Mouse (Mus musculus) limb, embryonic 12.5 days (tissue): ENCODE results near the gene Nceh1. TPM values are rescaled to one million over a fixed set of nuclear protein-coding genes. Genes with fewer than 3 reads are reported as not detected.

Experiments
- ATAC-seq: fragments of 200-750 bp; cut with Nextera tagmentation; 2 replicates; pipeline ENCODE4 v1.8.0; 2017; ENCODE audit warnings: low read depth, moderate TSS enrichment; ENCODE audit not compliant: insufficient number of reproducible peaks, insufficient read depth, low FRiP score, low TSS enrichment
- H3K27ac ChIP-seq: fragments of 300-500 bp; sonication (generic); 2 replicates; pipeline ENCODE4 v1.5.1; 2016; ENCODE audit warnings: mild to moderate bottlenecking, moderate library complexity
- H3K27me3 ChIP-seq: fragments of 300-500 bp; sonication (generic); 2 replicates; pipeline ENCODE4 v1.6.1; 2016; ENCODE audit warnings: mild to moderate bottlenecking, moderate library complexity
- H3K36me3 ChIP-seq: fragments of 300-500 bp; sonication (generic); 2 replicates; pipeline ENCODE4 v1.6.1; 2016; ENCODE audit warnings: mild to moderate bottlenecking, moderate library complexity
- H3K4me1 ChIP-seq: fragments of 300-500 bp; sonication (generic); replicated peaks from 2 replicates; pipeline ENCODE4 v1.6.1; 2016
- H3K4me2 ChIP-seq: fragments of 300-500 bp; sonication (generic); 2 replicates; pipeline ENCODE4 v1.6.1; 2016; ENCODE audit warnings: mild to moderate bottlenecking, moderate library complexity
- H3K4me3 ChIP-seq: fragments of 300-500 bp; sonication (generic); replicated peaks from 2 replicates; pipeline ENCODE4 v1.5.1; 2016; ENCODE audit warnings: mild to moderate bottlenecking
- H3K9ac ChIP-seq: fragments of 300-500 bp; sonication (generic); replicated peaks from 2 replicates; pipeline ENCODE4 v1.6.1; 2016; ENCODE audit warnings: mild to moderate bottlenecking, moderate library complexity
- H3K9me3 ChIP-seq: fragments of 300-500 bp; sonication (generic); 2 replicates; pipeline ENCODE4 v1.6.1; 2016; ENCODE audit warnings: mild to moderate bottlenecking, moderate library complexity
- WGBS: fragments of 180-500 bp; shearing (Covaris S2); methylation state at CpG from one replicate; pipeline ENCODE4 v1.1.7; 2016; 5-methylcytosine and 5-hydroxymethylcytosine counted together
- polyA plus RNA-seq: library from polyadenylated mRNA; unstranded; fragments of >200 nt; fragmentation: Nextera tagmentation; extraction: Ambion mirVana; gene quantifications from 2 replicates; pipeline ENCODE4 v1.2.1, GENCODE M21; 2016

The Nceh1 gene
- polyA plus RNA-seq, 1 experiment from 2014 or later = 3.0 TPM

DNA sequence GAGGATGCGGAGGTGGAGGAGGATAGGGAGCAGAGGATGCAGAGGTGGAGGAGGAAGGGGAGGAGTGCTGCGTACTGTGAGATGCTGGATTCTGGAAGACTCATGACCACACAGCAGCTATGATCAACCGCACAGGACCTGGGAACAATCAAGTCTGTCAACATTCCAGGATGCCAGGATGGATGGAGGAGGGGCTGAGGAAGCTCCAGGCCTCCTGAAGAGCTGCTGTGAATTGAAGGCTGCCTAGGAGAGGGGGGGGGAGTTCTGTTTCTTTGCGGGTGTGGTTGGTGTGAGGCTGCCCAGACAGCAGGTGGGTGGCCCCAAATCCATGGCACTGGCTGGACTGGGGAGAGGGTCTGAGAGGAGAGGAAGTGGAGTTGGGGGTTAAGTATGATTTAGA lies 23.9 kb upstream of the Nceh1 start:
- ATAC-seq = no peak
- H3K27me3 ChIP-seq = no peaks in the 10 kb centered on the region
- no peaks in the 10 kb centered on the region for H3K36me3 ChIP-seq
- 44% methylated on average over 4 of the region's 4 CpGs for WGBS
- H3K4me1 ChIP-seq = peaks cover 11% of the 10 kb centered on the region; the same call in 1 of the 2 replicates
- no peak overlapping the region for H3K4me2 ChIP-seq
- H3K9me3 ChIP-seq = no peaks in the 10 kb centered on the region
- no peak overlapping the region for H3K4me3 ChIP-seq
- no peak overlapping the region for H3K9ac ChIP-seq
- H3K27ac ChIP-seq = no peak overlapping the region

DNA sequence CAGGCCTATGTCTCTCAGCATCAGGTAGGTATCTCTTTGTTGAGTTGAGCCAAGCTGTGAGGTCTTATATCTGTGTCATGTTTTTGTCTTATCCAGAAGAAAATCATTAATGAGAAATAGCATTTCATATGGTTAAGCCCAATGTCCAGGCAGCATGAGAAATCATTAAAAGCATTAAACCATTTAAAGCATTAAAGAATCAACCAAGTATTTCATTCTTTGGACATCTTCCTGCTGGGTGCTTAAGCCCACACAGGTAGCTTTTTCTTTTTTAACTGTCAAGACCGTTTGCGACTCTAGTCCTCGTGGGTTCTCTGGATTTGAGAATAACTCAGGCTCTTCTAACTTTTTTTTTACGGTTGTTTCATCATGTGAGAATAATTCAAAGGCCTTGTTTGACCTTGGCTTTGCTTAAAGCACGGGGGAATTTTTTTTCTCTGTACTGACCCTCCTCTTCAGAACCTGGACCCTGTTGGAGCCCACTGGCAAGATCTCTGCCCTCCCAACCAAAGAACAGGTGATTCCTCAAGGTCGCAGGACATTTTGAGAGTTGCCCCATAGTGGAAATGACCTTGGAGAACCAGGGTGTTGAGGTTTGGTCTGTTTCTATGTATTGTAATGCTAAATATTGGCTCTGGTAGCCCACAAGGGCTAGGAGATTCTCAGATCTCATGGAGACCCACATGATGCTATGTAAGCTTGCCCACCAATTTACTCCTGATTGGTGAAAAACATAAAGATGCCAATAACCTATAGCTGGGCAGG lies 20.9 kb upstream of the Nceh1 start:
- Histone ChIP-seq H3K9ac (no peak overlapping the region), H3K4me2 (no peak overlapping the region), H3K27ac (no peak overlapping the region), H3K4me1 (no peaks in the 10 kb centered on the region), H3K27me3 (no peaks in the 10 kb centered on the region), H3K36me3 (no peaks in the 10 kb centered on the region), H3K9me3 (no peaks in the 10 kb centered on the region), H3K4me3 (no peak overlapping the region)
- ATAC-seq = no peak
- 84% methylated on average over 6 of the region's 6 CpGs for WGBS

- Histone ChIP-seq H3K4me1 (no peaks in the 10 kb centered on the region), H3K4me2 (no peak overlapping the region), H3K36me3 (no peaks in the 10 kb centered on the region), H3K27me3 (no peaks in the 10 kb centered on the region), H3K9me3 (no peaks in the 10 kb centered on the region), H3K27ac (no peak overlapping the region), H3K4me3 (no peak overlapping the region), H3K9ac (no peak overlapping the region)
- WGBS = 68% methylated on average over 2 of the region's 2 CpGs
- no peak for ATAC-seq
These were observed 20.4 kb upstream of the Nceh1 start for GRCm38 (mm10) chr3:27162410-27162804.

GRCm38 (mm10) chr3:27165481-27166065 lies 17.2 kb upstream of the Nceh1 start:
- H3K4me2 ChIP-seq = no peak overlapping the region
- no peak for ATAC-seq
- no peak overlapping the region for H3K27ac ChIP-seq
- H3K9ac ChIP-seq = no peak overlapping the region
- WGBS = 80% methylated on average over 3 of the region's 3 CpGs
- H3K4me3 ChIP-seq = no peak overlapping the region
- no peaks in the 10 kb centered on the region for H3K9me3 ChIP-seq
- no peaks in the 10 kb centered on the region for H3K36me3 ChIP-seq
- no peaks in the 10 kb centered on the region for H3K27me3 ChIP-seq
- no peaks in the 10 kb centered on the region for H3K4me1 ChIP-seq

GRCm38 (mm10) chr3:27170257-27170656 lies 12.5 kb upstream of the Nceh1 start:
- Histone ChIP-seq H3K4me3 (no peak overlapping the region), H3K4me2 (no peak overlapping the region), H3K27me3 (no peaks in the 10 kb centered on the region), H3K9me3 (no peaks in the 10 kb centered on the region), H3K9ac (no peak overlapping the region), H3K4me1 (no peaks in the 10 kb centered on the region), H3K36me3 (no peaks in the 10 kb centered on the region), H3K27ac (no peak overlapping the region)
- no peak for ATAC-seq
- 83% methylated on average over 1 of the region's 1 CpGs for WGBS

DNA sequence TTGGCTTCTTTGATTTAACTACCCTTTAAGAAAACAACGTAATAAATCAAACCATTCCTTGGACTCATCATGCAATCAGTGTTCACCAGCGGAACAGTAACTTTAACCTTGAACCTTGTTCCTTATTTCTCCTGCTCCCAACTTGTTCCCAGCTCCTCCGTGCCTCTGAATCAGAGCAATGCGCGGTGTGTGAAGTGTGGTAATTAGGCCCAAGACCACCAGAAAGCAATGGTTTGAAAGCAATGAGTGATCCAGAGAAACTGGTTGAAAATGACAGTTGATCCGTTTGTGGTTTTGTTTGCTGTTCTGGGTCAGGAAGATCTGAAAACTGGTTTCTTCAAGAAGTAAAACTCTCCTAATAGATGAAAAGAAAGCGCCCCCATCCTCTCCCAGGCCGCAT lies 3.1 kb upstream of the Nceh1 start:
- no peak overlapping the region for H3K27ac ChIP-seq
- H3K4me1 ChIP-seq = peaks cover 4% of the 10 kb centered on the region; the same call in 1 of the 2 replicates
- H3K9ac ChIP-seq = no peak overlapping the region
- no peaks in the 10 kb centered on the region for H3K36me3 ChIP-seq
- 84% methylated on average over 8 of the region's 8 CpGs for WGBS
- H3K9me3 ChIP-seq = no peaks in the 10 kb centered on the region
- no peak for ATAC-seq
- H3K4me2 ChIP-seq = no peak overlapping the region
- H3K4me3 ChIP-seq = no peak overlapping the region
- H3K27me3 ChIP-seq = peaks cover 11% of the 10 kb centered on the region

- Histone ChIP-seq H3K36me3 (no peaks in the 10 kb centered on the region), H3K27ac (no peak overlapping the region), H3K4me1 (peaks cover 4% of the 10 kb centered on the region; the same call in 1 of the 2 replicates), H3K27me3 (peaks cover 11% of the 10 kb centered on the region), H3K9ac (peak overlapping the region; percentile 67), H3K4me3 (peak overlapping the region; percentile 61), H3K4me2 (peak overlapping the region; percentile 92), H3K9me3 (no peaks in the 10 kb centered on the region)
- no peak for ATAC-seq
- 10% methylated on average over 19 of the region's 19 CpGs for WGBS
These were observed 923 bp downstream of the Nceh1 start for GRCm38 (mm10) chr3:27183601-27184175.

DNA sequence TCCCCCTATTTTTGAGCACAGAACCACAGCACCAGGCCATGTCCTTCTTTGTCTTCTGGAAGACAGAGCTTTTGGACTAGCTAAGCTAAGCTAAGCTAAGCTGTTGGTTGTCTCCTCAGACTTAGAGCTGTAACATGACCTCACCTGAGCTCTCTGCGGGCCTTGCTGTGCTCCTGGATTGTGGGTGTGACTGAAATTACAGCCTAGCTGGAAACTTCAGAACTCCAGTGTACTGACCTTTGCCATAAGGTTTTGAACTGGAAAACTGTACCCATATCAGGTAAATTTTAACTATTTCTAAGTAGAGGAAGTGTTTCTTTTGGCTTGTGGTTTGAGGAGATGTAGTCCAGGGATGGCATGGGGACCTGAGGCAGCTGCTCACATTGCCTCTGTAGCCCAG lies 5.6 kb downstream of the Nceh1 start:
- H3K27me3 ChIP-seq = peaks cover 11% of the 10 kb centered on the region
- H3K27ac ChIP-seq = no peak overlapping the region
- no peaks in the 10 kb centered on the region for H3K9me3 ChIP-seq
- no peak overlapping the region for H3K4me3 ChIP-seq
- no peaks in the 10 kb centered on the region for H3K36me3 ChIP-seq
- no peak for ATAC-seq
- 61% methylated on average over 1 of the region's 1 CpGs for WGBS
- H3K4me1 ChIP-seq = peaks cover 4% of the 10 kb centered on the region; the same call in 1 of the 2 replicates
- H3K9ac ChIP-seq = no peak overlapping the region
- no peak overlapping the region for H3K4me2 ChIP-seq

- peaks cover under 1% of the 10 kb centered on the region; the same call in 1 of the 2 replicates for H3K27me3 ChIP-seq
- H3K4me3 ChIP-seq = no peak overlapping the region
- WGBS = 81% methylated on average over 14 of the region's 14 CpGs
- no peak overlapping the region for H3K9ac ChIP-seq
- H3K4me2 ChIP-seq = no peak overlapping the region
- H3K36me3 ChIP-seq = no peaks in the 10 kb centered on the region
- no peaks in the 10 kb centered on the region for H3K9me3 ChIP-seq
- no peak overlapping the region for H3K27ac ChIP-seq
- no peaks in the 10 kb centered on the region for H3K4me1 ChIP-seq
- ATAC-seq = no peak
These were observed 6.8 kb downstream of the Nceh1 start for GRCm38 (mm10) chr3:27189320-27190261.

- no peaks in the 10 kb centered on the region for H3K36me3 ChIP-seq
- H3K9me3 ChIP-seq = no peaks in the 10 kb centered on the region
- H3K27ac ChIP-seq = no peak overlapping the region
- no peaks in the 10 kb centered on the region for H3K27me3 ChIP-seq
- no peak overlapping the region for H3K9ac ChIP-seq
- no peak for ATAC-seq
- 94% methylated on average over 4 of the region's 4 CpGs for WGBS
- H3K4me1 ChIP-seq = no peaks in the 10 kb centered on the region
- no peak overlapping the region for H3K4me3 ChIP-seq
- H3K4me2 ChIP-seq = no peak overlapping the region
These were observed 8.1 kb downstream of the Nceh1 start for GRCm38 (mm10) chr3:27190865-27191264.

GRCm38 (mm10) chr3:27191856-27192255 lies 9.1 kb downstream of the Nceh1 start:
- no peak overlapping the region for H3K9ac ChIP-seq
- H3K27ac ChIP-seq = no peak overlapping the region
- ATAC-seq = no peak
- H3K4me3 ChIP-seq = no peak overlapping the region
- WGBS = 88% methylated on average over 6 of the region's 6 CpGs
- no peaks in the 10 kb centered on the region for H3K4me1 ChIP-seq
- no peaks in the 10 kb centered on the region for H3K9me3 ChIP-seq
- no peaks in the 10 kb centered on the region for H3K36me3 ChIP-seq
- no peaks in the 10 kb centered on the region for H3K27me3 ChIP-seq
- H3K4me2 ChIP-seq = no peak overlapping the region
